Mouse (Mus musculus) adrenal gland, postnatal 14 days (tissue): ENCODE measurements at regions not wholly inside any gene's neighbourhood (a gene's known extent, or its start where the extent isn't known, plus 50 kb on each side); places are given as distances from the start of the nearest gene placed in this dataset.
A peak's percentile ranks its signal among the peaks of the same experiment; 100 is the strongest.

ENCODE experiments used
- DNase-seq: peaks from one replicate; pipeline ENCODE4 v3.0.0; 2021; ENCODE audit warnings: mixed read lengths

GRCm38 (mm10) chr15:36427334-36427733 lies 580.2 kb downstream of the Zfp706 start:
- no peak for DNase-seq

GRCm38 (mm10) chr15:36425902-36426301 lies 581.7 kb downstream of the Zfp706 start:
- DNase-seq = no peak

GRCm38 (mm10) chr15:36424047-36424446 lies 583.5 kb downstream of the Zfp706 start:
- peak; percentile 20 for DNase-seq

GRCm38 (mm10) chr15:36422781-36423180 lies 584.8 kb downstream of the Zfp706 start:
- no peak for DNase-seq

GRCm38 (mm10) chr15:36419943-36420480 lies 587.6 kb downstream of the Zfp706 start:
- no peak for DNase-seq

GRCm38 (mm10) chr15:36417426-36417825 lies 590.1 kb downstream of the Zfp706 start:
- no peak for DNase-seq

- no peak for DNase-seq
Measured at GRCm38 (mm10) chr15:36415552-36416249, 591.9 kb downstream of the Zfp706 start.

GRCm38 (mm10) chr15:36412016-36412415 lies 595.6 kb downstream of the Zfp706 start:
- no peak for DNase-seq

- no peak for DNase-seq
Measured at GRCm38 (mm10) chr15:36405446-36405845, 602.1 kb downstream of the Zfp706 start.

- peak; percentile 18 for DNase-seq
Measured at GRCm38 (mm10) chr15:36403336-36404119, 604.0 kb downstream of the Zfp706 start.

- no peak for DNase-seq
Measured at GRCm38 (mm10) chr15:36402051-36402450, 605.5 kb downstream of the Zfp706 start.

- no peak for DNase-seq
Measured at GRCm38 (mm10) chr15:36400311-36400840, 607.2 kb downstream of the Zfp706 start.

GRCm38 (mm10) chr15:36399355-36400012 lies 608.1 kb downstream of the Zfp706 start:
- peak; percentile 31 for DNase-seq

GRCm38 (mm10) chr15:36398099-36398982 lies 609.2 kb downstream of the Zfp706 start:
- no peak for DNase-seq

- no peak for DNase-seq
Measured at GRCm38 (mm10) chr15:36396791-36397190, 610.8 kb downstream of the Zfp706 start.

- no peak for DNase-seq
Measured at GRCm38 (mm10) chr15:36396245-36396644, 611.3 kb downstream of the Zfp706 start.

- DNase-seq = no peak
Measured at GRCm38 (mm10) chr15:36395672-36396050, 611.9 kb downstream of the Zfp706 start.

- DNase-seq = no peak
Measured at GRCm38 (mm10) chr15:36394914-36395671, 612.5 kb downstream of the Zfp706 start.

- no peak for DNase-seq
Measured at GRCm38 (mm10) chr15:36389775-36390174, 617.8 kb downstream of the Zfp706 start.

- no peak for DNase-seq
Measured at GRCm38 (mm10) chr15:36381228-36381671, 626.3 kb downstream of the Zfp706 start.
